Mouse (Mus musculus) olfactory bulb, adult 2 months (tissue): Measurements from ENCODE around the gene Calml4.

Experiments used
- CTCF ChIP-seq: fragments of 200-500 bp; IDR thresholded peaks from 2 replicates; pipeline ENCODE4 v1.5.1; 2012; ENCODE audit warnings: low read depth, mild to moderate bottlenecking, low read length, moderate library complexity; ENCODE audit not compliant: insufficient read depth
- POLR2A ChIP-seq: fragments of 200-500 bp; IDR thresholded peaks from 2 replicates; pipeline ENCODE4 v1.6.1; 2012; ENCODE audit warnings: mild to moderate bottlenecking, low read depth, low read length, moderate library complexity; ENCODE audit not compliant: insufficient read depth

- no peak for TF ChIP-seq POLR2A
- TF ChIP-seq CTCF: no peak
Observed at GRCm38 (mm10) chr9:62810543-62811515, 47.1 kb upstream of the Calml4 start.
